Mouse (Mus musculus) gastrocnemius, postnatal 4 days (tissue): Measurements from ENCODE around the gene Ank. TPM values are rescaled to one million over a fixed set of nuclear protein-coding genes. Genes with fewer than 3 reads are reported as not detected.

ENCODE experiments used
- DNase-seq, 2 experiments: peaks; one replicate each; pipeline ENCODE4 v3.0.0; 2021 to 2022; ENCODE audit warnings: low spot score in 2 of 2, mixed read lengths in 2 of 2
- total RNA-seq, 2 experiments: library from RNA; stranded (reverse); gene quantifications; 2 replicates each; pipeline ENCODE4 v1.2.3; 2021

Ank gene
- total RNA-seq, 2 experiments from 2014 or later = 21.5 to 26.0 TPM

- DNase-seq = no peak
Measured at GRCm38 (mm10) chr15:27536186-27536585, 69.7 kb downstream of the Ank start.

DNA sequence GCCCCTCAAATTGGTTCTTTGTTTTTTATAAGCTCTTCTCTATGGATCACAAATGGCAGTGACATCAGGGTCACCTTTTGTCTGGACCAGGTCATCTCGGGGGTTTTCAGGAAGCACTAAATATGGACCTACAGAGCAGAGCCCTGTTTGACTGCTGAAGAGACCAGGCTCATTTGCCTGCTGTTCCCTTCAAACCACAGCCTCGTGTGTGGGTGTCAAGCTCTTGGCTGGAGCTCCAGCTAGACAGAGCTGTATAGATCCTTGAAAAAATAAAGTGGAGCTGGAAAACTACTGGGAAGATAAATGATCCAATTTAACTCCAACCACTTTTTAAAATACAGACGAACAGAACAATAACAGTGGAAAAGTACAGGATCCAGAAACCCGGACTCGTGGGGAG lies 70.3 kb downstream of the Ank start:
- no peak for DNase-seq

DNA sequence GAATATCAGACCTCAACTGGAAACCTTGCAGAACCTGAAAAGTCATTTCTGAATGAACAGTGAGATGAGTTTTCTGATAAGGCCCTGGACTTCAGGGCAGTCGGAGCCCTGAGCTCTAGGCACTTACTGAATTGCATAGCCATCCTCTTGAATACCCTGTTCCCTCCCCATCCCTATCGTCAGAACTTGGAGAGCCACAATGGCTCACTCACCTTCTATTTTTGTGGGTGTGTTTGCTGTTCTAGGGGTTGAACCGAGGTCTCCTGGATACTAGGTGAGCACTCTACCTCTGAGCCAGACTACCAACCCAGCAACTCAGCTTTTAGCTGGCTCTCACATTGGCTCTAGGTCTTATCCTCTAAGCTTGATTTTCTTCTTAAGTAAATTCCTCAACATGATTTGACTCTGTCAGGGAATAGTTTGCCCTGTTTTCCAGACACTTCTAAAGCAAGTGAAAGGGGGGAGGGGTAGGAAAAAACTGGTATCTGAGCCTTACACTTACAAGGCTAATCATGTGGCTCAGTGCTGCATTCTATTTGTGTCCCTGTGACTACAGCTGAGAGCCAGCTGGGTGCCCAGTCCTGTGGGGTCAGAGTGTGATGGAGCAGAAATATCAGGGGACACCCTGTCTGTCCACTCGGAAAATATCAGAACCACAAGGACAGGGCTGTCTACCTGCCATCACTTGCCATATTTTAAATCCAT lies 71.2 kb downstream of the Ank start:
- DNase-seq = no peak

- DNase-seq = no peak
Measured at GRCm38 (mm10) chr15:27539745-27540144, 73.3 kb downstream of the Ank start.

DNA sequence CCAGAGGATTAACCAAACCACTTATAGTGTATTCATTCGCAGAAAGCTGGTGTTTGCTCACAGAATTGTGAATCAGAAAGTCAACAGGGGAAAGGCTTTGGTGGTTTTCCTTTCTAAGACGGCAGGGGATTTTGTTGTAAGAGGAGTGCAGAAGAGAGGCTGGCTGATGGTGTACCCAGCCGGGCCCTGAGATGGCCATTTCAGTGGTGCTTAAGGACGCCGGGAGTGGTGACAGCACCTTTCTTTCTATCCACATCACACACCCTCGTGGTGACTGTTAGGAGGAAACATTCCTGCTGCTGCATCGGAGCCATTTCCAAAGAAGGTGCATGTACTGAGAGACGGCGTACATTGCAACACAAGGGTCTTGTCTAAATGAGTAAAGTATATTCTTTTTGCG lies 78.7 kb downstream of the Ank start:
- DNase-seq = no peak

DNA sequence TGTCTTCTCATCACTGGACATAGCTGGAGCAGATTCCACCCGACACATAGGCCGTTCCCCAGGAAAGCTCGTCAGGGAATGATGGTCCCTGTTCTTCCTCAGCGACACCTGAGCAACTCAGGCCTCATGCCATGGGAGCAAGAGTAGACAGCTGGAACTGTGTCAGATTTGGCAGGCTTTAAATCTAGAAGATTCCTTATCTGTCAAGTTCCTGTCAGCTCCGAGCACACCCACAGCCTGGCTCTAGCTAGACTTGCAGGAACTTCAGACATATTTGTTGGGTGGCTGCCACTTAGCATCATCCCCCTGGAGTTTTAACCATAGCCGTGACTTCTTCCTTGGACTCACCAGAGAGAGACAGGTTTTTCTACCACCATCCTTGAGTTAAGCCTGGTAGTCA lies 81.6 kb downstream of the Ank start:
- no peak for DNase-seq

GRCm38 (mm10) chr15:27549071-27549470 lies 82.6 kb downstream of the Ank start:
- DNase-seq = no peak

DNA sequence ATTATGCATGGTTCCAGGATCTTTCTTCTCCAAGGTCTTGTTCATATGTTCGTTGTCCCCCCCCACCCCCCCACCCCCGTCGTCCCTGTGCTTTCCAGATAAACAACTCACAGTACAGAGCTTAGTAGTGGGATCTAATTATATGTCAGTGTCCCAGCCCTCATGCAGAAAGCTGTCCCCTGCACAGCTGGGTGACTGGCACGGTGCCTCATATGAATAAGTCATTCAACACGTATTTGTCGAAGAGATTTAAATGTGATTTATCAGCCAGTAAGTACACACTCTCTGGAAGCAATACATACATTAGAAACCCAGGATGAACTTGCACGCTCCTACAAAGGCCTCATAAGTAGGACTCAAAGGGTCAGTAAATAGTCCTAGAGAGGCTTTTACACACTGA lies 83.4 kb downstream of the Ank start:
- DNase-seq = no peak

- no peak for DNase-seq
Measured at GRCm38 (mm10) chr15:27550358-27550992, 84.0 kb downstream of the Ank start.

DNA sequence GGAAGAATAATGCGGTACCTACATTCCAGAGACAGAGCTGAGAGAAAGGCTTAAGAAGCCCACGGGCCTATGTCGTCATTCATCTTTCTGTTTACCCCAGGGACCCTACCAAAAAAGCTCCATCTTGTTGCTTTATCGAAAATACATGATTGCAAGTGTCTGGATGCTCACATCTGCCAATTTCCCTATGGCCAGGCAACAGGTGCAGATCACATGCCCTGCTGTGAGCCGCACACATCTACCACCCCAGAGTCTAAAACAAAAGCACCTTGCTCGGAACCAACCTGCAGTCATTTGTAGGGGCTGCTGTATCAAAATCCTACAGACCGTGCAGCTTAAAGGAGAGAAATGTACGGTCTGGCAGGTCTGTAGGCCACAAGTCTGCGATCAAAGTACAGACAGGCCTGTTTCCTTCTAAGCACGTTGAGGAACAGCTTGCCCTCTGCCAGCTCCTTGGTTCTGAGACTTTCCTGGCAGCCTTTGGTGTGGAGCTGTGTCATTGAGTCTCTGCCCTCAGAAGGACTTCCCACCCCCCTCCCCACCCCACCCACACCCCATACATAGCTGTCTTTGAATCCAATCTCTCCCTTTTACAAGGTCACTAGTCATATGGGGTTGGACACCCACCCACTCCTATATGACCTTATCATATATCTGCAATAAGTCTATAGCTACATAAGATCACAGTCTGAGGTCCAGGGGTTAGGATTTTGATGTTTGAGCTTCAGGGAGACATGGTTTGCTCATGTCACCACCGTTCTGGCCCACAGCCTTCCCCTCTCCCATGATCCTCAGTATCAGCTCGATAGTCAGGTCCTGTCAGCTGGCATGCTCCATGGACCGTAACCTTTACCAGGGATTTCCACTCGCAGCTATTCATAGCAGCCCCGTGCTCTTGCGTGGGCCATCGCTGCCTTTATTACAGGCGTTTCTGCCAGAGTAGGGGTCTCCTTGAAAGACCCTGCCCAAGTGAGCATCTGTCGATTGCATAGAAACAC lies 84.9 kb downstream of the Ank start:
- no peak for DNase-seq

GRCm38 (mm10) chr15:27552129-27552700 lies 85.7 kb downstream of the Ank start:
- no peak for DNase-seq

DNA sequence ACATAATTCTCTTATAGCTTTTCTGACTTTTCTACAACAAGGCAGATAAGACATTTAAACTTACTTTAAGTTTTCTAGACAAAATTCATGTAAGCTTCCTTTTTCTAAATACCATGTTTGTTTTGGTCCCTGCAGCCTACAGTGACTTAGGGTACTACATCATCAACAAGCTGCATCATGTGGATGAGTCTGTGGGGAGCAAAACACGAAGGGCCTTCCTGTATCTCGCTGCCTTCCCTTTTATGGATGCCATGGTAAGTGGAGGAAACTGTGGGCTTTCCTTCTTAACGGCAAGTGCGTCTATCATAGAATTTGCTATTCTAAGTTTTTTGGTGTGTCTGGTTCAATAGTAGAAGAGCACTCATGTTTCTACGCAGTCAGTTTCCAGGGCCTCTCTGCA lies 87.1 kb downstream of the Ank start:
- no peak for DNase-seq

DNA sequence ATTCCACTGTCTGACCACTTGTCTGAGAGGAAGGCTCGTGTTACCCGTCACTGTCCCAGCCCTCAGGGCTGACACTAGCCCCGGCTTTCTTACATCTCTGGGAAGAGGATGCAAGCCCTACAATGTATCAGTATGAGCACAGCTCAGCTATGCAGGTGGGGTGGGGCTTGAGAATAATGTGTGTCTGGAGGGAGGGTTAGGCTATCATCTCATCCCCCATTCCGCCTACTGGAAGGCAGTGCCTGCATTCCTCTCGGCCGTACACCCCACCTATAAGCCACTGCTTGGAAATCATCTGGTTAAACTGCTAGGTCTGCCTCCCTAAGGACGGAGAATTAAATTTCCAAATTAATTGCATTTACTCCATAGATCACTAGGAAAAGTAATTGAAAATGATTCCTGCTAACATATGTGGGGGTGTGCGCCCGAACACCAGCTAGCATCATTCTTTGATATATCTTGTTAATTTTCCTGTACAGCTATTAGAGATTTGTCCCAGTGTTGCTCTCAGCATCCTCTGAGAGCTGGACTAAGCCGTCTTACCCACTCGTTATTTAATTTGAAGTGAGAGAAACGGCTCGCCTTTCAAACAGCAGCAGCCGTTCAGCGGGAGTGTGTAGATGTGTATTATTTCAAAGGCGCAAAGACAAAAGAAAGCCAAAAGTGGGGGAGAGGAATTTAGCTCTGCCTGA lies 92.1 kb downstream of the Ank start:
- no peak for DNase-seq

GRCm38 (mm10) chr15:27560315-27560714 lies 93.8 kb downstream of the Ank start:
- DNase-seq = no peak

GRCm38 (mm10) chr15:27564106-27565100 lies 97.9 kb downstream of the Ank start:
- DNase-seq = no peak

- DNase-seq = no peak
Measured at GRCm38 (mm10) chr15:27565626-27566185, 99.2 kb downstream of the Ank start.

- DNase-seq = no peak
Measured at GRCm38 (mm10) chr15:27567356-27567755, 100.9 kb downstream of the Ank start.

- DNase-seq = no peak
Measured at GRCm38 (mm10) chr15:27568371-27568770, 101.9 kb downstream of the Ank start.

GRCm38 (mm10) chr15:27569924-27570323 lies 103.4 kb downstream of the Ank start:
- no peak for DNase-seq
